Mouse (Mus musculus) kidney, adult 9 months (tissue): ENCODE results near the gene Sccpdh.
"Not testable (repeated sequence)": the region's sequence is repeated elsewhere in the genome, so short reads cannot be mapped to it uniquely, and the experiment has no call there.

Source experiments
- DNase-seq: peaks from one replicate; pipeline ENCODE4 v3.0.0; 2022

Sccpdh gene

GRCm38 (mm10) chr1:179668836-179669537 lies 977 bp downstream of the Sccpdh start:
- no peak for DNase-seq

GRCm38 (mm10) chr1:179674355-179674754 lies 6.3 kb downstream of the Sccpdh start:
- DNase-seq = no peak

- no peak for DNase-seq
Observed at GRCm38 (mm10) chr1:179677031-179677430, 9.0 kb downstream of the Sccpdh start.

GRCm38 (mm10) chr1:179679326-179679725 lies 11.3 kb downstream of the Sccpdh start:
- no peak for DNase-seq

DNA sequence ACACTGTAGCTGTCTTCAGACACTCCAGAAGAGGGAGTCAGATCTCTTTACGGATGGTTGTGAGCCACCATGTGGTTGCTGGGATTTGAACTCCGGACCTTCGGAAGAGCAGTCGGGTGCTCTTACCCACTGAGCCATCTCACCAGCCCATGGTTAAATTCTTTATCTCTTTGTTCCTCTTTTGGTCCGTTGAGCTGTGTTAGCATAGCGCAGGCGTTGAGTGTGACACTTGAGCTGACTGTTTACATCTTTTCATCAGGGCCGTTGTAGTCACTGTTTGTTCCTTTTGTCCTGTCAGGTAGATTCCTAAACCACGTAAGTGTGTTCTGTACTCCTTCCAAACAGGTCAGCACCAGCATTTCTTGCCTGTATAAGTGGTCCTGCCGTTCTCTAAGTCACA lies 14.7 kb downstream of the Sccpdh start:
- DNase-seq = not testable (repeated sequence)

GRCm38 (mm10) chr1:179686348-179686747 lies 18.3 kb downstream of the Sccpdh start:
- no peak for DNase-seq

- DNase-seq = no peak
Observed at GRCm38 (mm10) chr1:179686781-179687180, 18.8 kb downstream of the Sccpdh start.

- no peak for DNase-seq
Observed at GRCm38 (mm10) chr1:179687305-179687704, 19.3 kb downstream of the Sccpdh start.

DNA sequence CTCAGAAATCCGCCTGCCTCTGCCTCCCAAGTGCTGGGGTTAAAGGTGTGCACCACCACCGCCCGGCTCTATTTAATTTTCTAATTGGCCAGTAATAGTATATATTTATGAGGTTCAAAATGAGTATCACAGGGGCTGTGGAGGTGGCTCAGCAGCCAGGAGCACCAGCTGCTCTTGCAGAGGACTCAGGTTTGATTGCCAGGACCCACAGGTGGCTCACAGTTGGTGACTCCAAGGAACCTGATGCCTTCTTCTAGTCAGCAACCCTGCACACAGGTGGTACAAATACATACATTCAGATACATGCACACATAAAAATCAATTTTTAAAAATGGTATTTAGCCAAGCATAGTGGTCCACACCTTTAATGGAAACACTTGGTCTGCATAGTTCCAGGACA lies 20.0 kb downstream of the Sccpdh start:
- DNase-seq = no peak

- no peak for DNase-seq
Observed at GRCm38 (mm10) chr1:179688415-179688814, 20.4 kb downstream of the Sccpdh start.

DNA sequence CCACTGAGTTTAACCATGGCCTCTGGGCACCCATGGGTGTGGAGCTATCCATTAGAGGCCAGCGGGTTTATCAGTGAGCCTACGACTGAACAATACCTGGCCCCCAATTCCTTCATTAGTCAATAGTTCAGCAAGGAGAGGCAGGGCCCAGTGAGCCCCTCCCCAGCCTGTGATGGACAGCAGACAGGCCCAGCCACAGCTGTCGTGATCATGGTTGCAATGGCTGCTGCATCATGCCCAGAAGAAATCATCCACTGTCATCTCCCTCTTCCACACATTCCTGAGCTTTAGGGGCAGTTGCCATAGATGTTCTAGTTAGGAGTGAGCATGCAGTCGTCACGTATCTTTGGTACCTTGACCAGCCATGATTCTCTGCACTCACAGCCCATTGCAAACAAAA lies 20.9 kb downstream of the Sccpdh start:
- DNase-seq = no peak

- DNase-seq = no peak
Observed at GRCm38 (mm10) chr1:179689479-179689878, 21.5 kb downstream of the Sccpdh start.

- DNase-seq = no peak
Observed at GRCm38 (mm10) chr1:179704150-179704549, 36.1 kb downstream of the Sccpdh start.

DNA sequence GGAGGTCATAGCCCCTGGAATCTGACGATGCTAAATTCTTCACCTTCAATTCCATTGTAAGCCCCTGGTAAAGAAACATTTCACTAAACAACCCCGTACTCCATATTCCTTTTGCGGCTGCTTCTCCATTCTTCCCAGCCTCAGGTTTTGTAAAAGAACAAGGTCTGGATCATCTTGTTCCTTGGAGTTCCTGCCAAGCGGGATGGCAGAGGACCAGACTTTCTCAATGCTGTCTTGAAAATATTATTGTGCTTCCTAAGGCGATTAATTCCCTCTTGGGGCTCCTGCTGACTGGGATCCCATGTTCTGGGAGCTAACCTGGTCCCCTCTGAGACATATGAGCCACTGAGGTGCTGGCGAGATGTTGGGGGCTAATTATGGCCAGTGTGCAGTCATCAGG lies 37.1 kb downstream of the Sccpdh start:
- no peak for DNase-seq

DNA sequence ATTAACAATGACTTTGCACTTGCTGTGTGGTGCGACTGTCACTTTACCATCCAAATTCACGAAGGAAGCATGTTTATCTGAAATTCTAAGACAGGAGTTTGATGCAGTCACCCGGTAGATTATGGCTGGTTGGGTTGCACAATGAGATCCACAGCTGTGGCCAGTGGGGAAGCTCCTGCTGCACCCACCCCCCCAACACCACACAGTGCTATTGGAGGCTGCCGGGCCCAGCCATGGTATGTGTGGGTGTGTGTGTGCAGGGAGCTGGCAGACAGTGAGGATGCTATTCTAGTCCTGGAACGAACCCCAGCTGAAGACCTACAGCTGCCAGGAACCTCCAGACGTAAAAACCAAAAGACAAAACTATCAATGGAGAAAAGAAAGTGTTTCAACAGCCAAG lies 41.4 kb downstream of the Sccpdh start:
- DNase-seq = no peak

GRCm38 (mm10) chr1:179710739-179711138 lies 42.7 kb downstream of the Sccpdh start:
- DNase-seq = no peak

GRCm38 (mm10) chr1:179712658-179713057 lies 44.6 kb downstream of the Sccpdh start:
- no peak for DNase-seq

DNA sequence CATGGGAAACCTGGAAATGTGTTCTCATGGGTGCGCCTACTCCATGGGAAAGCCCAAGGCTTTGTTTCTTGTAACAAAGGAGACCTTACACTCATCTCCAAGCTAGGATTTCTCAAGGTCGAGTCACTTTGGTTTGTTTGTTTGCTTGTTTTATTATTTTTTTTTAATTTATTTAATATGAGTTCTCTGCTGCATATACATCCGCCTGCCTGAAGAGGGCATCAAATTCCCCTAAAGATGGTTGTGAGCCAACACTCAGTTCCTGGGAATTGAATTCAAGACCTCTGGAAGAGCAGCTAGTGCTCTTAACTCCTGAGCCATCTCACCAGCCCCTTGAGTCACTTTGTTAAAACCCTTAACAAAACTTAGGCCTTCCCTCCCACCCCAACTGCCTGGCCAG lies 45.4 kb downstream of the Sccpdh start:
- no peak for DNase-seq

GRCm38 (mm10) chr1:179715289-179715688 lies 47.3 kb downstream of the Sccpdh start:
- not testable (repeated sequence) for DNase-seq

DNA sequence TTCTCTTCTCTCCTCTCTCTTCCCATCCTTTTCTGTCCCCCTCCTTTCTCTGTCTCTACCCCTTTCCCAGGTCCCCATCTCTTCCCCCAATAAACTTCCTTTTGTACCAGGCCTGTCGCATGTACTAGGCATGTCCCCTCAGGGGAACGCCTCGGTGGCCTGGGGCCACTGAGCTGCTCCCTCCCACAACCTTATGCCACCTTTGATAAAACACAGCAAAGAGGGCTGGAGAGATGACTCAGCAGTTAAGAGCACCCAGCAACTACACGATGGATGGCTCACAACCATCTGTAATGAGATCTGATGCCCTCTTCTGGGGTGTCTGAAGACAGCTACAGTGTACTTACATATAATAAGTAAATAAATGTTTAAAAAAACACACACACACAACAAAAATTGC lies 47.8 kb downstream of the Sccpdh start:
- DNase-seq = no peak

DNA sequence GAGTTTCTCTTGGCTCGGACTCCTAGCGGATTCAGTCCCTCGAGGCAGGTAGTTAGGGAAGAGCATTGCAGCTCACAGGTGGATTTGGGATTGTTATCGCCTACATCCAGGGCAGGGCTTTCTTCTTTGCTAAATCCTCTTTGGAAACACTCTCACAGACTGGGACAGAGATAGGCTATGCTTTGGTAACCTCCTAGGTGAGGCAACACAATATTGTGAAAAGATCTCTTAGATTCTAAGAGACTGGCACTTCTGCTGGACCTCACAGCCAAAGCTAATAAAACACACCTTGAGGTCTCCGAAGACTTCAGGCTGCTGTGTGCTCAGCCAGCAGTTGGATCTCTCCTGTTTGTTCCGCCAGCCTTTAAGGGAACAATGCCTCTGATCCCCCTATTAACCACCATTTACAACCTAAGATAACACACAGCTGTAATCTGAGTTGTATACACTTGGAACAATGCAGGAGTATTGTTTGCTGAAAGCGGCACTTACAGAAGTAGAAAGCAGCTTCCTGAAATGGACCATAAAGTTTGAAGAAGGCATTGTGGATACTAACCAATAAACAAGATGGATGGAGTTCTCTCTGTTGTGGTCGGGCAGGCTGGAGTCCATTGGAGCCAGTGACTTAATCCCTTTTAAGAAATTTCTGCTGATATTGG lies 54.9 kb downstream of the Sccpdh start:
- no peak for DNase-seq

- DNase-seq = no peak
Observed at GRCm38 (mm10) chr1:179728661-179729060, 60.7 kb downstream of the Sccpdh start.

DNA sequence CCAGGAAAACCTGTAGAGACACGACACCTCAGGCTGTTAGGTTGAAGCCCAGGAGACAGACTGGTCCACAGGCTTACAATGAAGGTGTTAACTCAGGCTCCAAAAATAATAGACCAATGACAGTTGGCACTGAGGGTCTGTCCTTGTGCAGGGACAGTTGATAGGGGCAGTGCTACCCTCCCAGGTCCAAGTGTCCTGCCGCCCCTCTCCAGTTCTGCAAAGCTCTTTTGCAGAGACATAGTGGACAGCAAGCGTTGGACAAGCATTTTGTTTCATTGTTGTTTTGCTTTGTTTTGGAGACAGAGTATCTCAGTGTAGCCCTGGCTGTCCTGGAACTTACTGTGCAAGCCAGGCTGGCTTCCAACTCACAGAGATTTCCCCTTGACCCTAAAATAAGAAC lies 63.4 kb downstream of the Sccpdh start:
- no peak for DNase-seq
